Mouse (Mus musculus): ENCODE measurements around the gene Wdfy1.

Wdfy1 gene

GRCm38 (mm10) chr1:79657411-79657810, 118.5 kb downstream of the Wdfy1 start:
- no peak for DNase-seq (ENCODE audit: low spot score)

GRCm38 (mm10) chr1:79655819-79656555, 120.0 kb downstream of the Wdfy1 start:
- DNase-seq (ENCODE audit: low spot score), result no peak

- DNase-seq (ENCODE audit: low spot score), result no peak
Measured at GRCm38 (mm10) chr1:79654948-79655347, 121.0 kb downstream of the Wdfy1 start.

Measured in yolk sac, embryonic 10.5 days (tissue).